Mouse (Mus musculus) layer of hippocampus, postnatal 36 days (tissue): ENCODE measurements around the gene Bmp4. TPM values are rescaled to one million over a fixed set of nuclear protein-coding genes. Genes with fewer than 3 reads are reported as not detected.

Experiments used
- DNase-seq, 2 experiments: peaks; one replicate each; pipeline ENCODE4 v3.0.0; 2022
- total RNA-seq, 2 experiments: library from RNA; stranded (reverse); gene quantifications; 2 replicates each; pipeline ENCODE4 v1.2.3; 2021

Gene Bmp4
- 1 to 10 TPM; 3.8 to 5.2 TPM for total RNA-seq

DNA sequence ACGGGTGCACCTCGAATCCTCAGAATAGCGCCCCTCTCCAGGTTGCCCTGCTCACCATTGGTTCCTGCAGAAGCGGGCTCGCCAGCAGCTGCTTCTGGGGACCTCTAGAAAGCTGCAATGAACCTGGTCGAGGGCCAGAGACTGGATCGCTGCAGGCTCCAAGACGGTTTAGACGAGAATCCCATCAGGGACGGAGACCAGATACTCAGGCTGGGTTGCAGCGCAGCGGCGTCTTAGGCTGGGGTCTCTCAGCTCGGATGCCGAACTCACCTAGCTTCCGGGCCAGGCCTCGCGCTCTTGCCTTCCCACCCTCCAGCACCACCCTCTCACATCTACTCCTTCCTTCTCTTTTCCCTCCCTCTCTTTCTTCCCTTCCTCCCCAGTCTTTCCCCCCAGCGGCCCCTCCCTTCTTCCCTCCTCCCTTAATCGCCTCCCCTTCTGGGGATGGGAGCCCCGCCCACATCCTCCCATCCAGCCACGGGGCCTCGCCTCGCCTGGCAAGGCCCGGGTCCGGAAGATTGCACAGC lies at the start of gene Bmp4:
Gene Bmp4, minus strand, starts transcription at position 421 of the 527 bp plus-strand sequence.
- no peak for DNase-seq

DNA sequence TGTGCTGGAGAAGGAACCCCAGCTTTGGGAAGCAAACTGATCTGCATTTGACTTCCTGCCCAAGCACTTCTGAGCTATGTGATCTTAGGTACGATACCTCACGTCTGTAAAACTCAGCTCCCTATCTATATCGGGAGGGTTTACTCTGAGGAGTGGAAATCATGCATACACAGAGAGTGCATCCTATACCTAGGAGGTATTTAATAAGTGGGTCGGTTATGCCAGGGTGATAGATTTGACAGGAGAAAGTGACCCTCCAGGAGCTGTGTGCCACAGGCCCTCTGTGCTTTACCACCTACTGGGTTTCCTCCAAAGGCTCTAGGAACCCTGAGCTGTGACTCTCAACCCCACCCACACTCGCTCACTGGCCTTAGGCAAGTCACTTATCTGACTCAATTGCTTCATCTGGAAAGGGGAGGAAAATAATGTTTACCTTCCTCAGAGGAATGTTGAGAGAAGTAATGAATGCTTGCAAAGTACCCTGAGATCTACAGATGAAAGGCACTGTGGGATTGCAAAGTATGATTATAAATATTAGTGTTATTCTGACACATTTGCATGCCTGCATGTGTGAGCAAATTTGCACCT lies 49.1 kb upstream of the Bmp4 start:
- no peak for DNase-seq

DNA sequence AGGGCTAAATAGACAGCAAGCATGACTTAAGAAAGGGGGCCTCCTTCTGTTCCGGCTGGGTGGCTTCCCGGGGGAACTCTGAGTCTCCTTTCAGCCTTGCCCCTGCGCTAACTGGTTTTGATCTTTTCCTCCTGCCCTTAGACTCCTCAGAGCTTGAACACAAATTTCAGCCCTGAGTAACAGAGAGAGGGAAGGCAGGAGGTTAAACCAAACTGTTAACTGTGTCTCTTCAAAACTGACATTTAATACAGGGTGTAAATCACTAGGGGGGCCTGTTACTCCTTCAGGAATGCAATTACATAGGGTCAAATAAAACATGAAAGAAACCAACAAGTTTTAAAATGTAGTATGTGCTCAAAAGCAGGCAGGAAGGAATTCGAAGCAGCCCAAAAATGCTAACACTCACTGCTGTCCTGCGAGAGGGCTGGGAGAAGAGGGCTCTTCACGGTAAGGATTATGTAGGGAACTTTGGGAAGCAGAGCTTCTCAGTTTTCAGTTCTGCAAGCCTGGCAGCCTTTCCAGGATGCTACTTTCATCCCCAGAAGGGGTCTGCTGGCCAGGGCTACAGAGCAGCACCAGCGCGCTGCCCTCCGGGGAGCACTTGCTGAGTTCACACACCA lies 46.1 kb upstream of the Bmp4 start:
- no peak for DNase-seq

DNA sequence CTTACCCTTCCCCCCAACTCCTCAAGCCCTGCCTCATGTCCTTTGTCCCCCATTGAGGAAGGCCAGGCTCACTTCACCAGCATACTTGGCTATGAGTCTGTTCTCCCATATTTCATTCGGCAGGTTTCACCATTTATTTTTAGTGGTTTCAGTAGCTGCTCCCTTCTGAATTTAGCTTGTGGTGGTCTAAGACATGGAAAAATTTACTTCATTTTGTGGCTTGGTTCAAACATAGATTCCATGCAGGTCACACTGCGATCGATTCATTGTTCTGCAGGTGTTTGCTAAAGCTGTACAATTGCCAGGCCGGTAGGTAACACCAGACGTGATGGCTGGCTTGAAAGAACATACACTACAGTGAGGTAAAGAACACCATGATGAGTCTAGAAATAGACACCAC lies 39.8 kb upstream of the Bmp4 start:
- DNase-seq, result no peak

DNA sequence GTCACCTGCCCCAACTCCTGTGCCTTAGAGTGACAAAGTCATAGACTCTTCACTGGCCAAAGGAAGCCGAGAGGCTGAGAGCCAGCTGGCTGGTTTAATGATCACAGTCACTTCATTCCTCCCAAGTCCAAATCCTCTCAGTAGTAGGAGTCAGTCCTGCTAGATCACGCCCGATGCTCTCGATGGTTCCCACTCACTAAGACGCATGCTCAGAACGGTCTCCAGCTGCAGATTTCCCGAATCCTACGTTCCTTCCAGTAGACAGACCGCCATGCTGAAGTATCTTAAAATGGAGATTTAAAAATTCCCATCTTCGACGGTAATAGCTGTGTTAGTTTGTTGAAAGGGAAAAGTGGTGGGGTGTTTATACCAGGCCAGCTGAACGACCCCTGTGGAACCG lies 36.8 kb upstream of the Bmp4 start:
- DNase-seq, result no peak

DNA sequence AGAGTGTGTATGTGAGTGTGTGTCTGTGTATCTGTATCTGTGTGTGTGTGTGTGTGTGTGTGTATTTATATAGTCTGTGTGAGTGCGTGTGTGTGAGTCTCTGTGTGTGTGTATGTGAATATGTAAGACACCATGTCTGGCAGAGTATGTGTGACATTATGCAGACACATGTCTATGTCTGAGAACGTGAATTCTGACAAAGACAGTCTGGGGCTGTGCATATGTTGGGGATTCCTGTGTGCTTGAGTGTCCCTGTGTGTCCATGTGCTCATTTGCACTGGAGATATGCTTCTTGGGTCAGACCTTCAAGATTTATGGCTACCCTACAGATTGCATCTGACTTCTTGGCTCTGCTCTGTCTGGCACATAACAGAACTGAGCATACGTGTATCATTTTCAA lies 31.4 kb upstream of the Bmp4 start:
- DNase-seq, result no peak

DNA sequence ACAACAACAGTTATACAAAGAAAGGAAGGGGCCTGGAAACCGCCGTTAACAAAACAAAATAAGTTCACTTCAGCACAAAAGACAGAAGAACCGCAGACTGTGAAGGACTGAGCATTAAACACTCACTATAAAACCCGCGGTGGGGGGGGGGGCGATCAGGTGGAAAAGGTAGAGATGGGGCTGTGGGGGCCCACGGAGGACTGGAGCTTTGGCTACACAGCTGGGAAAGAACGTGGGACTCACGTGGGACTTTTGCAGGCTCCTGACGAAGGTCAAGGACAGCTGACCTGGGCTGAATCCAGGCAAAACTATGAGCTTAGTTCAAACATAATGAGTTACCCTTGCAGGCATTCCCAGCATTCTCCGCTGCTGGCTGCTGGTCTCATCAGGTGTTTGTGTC lies 28.8 kb upstream of the Bmp4 start:
- DNase-seq, result no peak

DNA sequence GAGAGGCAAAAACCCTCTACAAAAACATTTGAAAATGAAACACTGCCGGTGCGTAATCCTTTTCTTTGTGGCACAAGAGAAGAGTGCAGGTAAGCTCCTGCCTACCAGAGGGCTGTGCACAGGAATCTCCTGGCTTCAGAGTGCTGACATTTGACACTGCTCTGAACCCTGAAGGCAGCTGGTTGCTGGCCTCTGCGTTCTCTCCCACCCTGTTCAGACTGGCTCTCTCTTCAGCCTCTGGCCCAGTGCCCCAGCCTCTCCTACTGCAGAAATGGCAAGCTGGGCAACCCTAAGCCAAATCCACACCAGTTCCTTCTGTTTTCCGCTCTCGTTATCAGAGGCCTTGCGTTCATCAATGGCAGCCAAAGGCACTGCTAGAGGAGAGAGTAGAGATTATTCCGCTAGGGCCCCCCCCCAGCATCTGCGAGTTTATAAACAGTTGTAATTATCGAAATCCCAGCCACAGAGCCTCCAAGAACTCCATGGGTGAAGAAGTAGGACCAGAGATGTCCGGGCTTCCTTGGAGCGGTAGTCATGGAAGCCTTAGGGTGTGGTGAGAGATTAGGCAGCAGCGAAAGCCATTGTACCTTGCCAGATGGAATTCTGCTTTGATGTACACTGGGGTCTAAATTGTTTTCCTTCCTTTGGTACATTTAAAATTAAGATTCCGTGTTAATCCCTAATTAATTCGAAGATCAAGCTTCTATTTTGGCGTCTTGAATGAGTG lies 28.1 kb upstream of the Bmp4 start:
- no peak for DNase-seq

DNA sequence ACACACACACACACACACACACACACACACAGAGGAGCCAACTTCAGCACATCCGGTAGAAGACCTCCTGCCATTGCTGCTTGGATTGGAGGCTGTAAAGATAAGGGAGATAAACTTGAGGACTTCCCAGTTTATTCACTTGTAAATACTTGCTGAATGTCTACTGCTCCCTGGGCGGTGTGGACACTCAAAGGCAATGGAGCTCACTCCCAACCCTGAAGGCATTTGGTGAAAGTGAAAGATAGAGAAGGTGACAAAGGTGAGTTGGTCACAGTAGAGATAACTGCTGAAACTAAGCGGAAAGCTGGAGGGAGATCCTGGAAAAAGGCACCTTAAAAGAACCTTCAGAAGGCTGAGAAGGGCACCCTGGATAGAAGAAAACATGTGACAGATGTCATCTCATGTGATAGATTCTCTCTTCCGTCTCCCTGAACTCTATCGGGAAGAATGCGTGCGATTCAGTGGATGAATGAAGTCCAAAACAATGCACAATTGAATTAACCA lies 22.1 kb upstream of the Bmp4 start:
- no peak for DNase-seq

DNA sequence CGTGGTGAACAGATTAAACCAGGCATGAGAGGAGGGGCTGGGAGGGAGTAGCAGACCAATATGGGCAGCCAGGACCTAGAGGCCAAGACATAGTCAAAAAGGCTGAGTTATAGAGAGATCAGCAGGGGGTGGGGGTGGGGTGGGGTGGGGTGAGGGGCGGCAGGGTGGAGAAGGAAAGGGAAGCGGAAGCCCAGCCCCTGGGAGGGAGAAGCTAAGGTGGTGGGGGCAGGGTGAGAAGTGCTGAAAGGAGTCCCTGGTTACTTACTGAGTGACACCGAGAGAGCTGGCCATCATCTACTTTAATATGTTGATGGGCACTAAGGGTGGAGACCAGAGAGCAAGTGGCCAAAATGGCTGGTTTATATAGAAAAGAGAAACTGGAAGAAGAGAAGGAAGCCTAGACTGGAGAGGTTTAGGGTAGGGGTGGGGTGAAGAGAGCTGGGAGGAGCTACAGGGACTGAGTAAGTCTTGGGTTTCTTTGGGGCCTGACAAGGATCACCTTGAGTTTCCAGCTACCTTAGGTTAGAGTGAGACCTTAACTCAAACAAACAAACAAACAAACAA lies 20.2 kb upstream of the Bmp4 start:
- no peak for DNase-seq

DNA sequence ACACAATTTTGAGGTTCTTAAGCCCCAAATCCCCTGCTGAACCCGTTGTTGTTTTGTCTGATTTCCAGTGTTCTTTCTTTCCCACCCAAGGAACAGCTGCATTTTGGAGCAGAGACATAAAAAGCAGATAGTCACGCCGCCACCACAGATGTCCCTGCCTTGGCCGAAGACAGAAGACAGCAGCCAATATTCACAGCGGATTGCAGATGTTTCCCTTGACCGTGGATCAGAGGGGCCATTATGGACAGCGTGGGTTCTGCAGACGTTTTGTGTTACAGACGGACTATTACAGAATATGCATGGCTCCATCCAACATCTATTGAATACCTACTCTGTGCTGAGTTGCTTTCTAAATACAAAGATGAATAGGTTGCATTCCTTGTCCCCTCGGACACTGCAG lies 18.5 kb upstream of the Bmp4 start:
- no peak for DNase-seq

DNA sequence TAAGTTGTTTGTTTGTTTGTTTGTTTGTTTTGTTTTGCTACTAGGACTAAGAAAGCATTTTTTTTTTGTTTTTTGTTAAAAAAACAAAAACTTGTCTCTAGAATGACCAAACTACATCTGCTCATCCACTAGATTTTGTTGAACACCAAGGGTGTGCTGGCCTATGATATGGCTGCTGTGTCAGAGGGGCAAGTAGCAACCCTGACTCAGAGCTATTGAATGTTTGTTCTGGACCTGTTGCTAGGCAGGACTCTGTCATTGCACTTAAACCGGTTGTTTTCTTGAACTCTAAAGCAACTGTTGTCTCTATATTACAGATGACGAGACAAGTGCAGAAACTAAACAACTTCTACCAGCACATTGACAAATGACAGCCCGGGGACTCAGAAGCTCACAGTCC lies 17.9 kb upstream of the Bmp4 start:
- no peak for DNase-seq

DNA sequence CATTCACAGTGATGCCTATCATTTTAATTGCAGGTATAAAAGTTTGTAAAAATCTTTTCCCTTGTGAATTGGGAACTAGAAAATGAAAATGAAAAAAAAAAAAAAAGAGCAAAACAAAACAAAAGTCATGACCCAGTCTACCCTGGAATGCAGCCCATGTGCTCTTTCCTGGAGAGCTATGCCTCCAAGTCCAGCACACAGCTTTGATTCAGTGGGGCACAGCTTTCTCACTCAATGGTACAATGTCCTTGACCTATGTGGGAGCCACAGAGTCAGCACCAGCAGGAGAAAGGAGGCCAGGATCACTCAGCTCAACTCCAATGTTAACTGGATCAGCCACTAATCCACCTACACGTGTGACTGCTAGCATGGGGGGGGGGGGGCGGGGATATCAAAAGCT lies 9.5 kb upstream of the Bmp4 start:
- no peak for DNase-seq

DNA sequence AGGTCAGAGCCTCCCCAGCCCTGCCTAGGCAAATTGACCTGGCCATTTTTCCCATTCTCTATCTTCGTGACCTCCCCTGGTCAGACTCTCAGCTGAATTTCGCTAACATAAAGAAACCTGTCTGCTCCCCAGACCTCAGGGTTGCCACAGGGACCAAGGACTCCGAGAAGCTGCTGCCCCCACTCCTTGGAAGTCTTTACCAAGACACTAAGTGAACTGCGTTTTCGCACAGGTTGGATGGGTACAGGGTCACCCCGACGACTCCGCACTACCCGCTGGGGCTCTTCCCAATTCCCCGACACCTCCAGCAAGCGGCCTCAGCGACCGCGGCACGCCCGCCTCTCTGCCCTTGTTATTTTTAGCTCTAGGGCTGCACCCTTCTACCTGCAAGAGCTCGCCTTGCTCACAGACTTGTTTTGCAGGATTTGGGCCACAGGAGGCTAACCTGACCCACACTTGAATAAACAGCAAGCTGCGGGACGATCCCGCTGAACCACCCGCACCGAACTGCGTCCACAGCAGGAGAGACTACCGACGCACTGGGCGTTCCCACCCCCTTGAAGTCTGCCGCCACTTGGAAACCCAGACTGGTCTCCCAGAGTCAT lies 7.7 kb upstream of the Bmp4 start:
- DNase-seq, result no peak

DNA sequence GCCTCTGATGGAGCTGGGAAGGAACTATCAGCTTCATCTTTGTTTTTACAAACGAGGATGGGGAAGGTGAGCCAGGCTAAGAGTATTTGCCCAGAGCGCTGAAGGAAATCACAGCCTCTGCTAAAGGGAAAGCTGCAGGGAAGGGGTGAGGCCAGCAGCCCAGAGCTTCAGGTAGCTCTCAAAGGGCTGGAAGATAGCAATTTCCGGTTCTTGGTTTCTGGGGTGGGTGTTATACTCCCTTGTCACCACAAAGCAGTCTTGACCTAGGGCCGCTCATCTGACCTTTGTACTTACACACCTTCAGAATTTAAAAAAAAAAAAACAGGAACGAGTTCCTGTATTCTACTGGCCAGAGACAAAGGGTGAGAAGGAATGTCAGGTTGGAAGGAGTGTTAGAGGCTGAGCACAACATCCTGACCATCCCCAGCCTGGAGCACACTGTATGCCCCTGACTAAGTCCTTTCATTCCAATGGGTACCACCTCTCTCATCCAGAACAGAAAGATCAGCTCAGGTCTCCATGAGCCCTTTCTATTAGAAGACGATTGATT lies 1.2 kb upstream of the Bmp4 start:
- no peak for DNase-seq

DNA sequence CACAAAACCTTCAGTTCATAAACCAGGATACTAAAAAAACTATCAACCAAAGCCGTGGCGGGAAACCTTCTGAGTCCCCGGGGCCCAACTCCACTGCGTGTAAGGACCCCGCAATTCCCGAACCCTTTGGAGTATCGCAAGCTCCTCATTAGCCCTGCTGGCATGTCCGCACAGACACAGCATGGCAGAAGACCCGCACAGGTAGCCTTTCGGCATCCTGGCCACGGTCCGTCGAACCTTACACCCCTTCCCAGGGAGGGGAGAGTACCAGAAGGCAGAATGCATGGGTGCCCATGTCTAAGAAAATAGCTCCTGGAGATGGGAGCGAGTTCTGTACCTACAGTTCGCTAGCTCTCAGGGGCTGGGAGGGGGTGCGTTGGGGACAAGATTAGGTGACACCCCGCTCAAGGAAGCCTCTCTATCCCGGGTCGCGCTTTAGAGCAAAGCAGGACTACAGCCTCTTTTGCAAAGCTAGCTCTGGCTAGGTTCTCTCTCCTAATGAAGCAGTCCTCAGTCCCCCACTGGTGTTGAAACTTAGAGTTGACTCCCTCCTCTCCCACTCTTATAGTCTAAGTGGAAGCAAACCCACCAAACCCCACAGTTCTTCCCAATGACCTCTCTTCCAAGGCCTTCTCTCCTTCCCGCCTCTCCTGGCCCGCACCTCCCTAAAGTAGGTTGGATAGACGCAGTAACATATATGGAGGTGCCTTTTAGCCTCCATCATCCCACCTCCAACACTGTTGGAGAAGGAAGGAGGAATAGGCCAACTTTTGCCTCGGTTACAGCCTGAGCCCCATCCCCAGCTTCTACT lies 826 bp downstream of the Bmp4 start:
- no peak for DNase-seq

DNA sequence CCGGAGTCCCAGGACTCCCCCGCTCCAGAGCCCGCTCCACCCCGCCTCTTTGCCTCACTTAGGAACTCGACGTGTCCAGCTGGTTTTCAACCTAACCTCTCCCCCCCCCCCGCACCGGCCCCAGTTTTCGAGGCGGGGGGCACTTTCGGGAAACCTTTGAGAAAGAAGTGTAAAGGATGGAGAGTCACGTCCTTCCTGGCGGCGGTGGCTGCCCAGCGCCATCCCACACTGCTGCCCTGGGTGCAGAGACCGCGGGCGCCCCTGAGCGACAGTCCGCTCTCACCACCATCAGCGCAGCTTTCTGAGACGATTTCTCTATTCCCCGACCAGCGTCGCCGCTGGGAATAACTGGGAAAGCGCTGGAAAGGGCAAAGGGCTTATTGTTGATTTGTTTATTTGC lies 1.8 kb downstream of the Bmp4 start:
- DNase-seq, result no peak

DNA sequence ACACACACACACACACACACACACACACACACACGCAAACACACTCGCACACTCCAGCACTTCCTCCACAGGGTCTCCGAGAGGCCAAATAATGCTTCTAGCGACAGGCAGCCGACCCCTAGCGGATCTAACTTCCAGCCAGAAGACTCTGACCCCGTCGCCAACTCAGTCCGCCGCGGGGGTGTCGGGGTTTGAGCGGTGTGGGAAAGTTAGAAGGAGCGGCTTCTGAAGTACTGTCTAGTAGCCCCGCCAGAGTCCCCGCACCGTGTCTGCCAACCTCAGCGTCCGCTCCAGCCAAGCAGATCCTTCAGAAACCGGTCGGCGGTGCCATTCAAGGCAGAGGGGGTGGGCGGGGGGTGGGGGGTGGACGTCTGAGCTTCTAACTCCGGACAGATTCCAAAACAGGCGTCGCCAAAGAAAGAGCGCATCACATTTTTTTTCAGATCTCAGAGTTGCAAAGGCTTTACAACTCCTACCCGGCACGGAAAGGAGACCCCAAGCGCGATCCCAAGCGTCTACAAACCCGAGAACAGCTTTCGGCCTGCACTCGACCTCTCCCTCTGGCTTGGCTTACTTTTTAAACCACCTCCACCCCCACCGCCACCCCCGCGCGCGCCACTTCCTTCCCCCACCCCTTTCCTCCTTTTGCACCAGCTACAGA lies 2.5 kb downstream of the Bmp4 start:
- DNase-seq, result no peak

DNA sequence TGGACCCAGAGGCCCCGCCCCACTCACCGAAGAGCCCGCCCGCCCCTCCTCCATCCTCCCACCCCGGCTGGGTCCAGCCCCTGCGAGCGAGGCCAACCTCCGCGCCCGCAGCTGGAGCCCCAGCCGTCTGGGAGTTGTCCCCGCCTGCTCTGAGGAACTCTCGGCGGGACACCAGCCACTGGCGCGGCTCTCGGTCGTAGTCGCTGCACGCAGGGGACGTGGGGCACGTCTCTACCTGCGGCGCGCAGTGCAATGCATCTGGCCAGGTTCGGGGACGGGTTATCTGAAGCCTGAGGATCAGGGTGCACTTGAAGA lies 3.2 kb downstream of the Bmp4 start:
- no peak for DNase-seq

DNA sequence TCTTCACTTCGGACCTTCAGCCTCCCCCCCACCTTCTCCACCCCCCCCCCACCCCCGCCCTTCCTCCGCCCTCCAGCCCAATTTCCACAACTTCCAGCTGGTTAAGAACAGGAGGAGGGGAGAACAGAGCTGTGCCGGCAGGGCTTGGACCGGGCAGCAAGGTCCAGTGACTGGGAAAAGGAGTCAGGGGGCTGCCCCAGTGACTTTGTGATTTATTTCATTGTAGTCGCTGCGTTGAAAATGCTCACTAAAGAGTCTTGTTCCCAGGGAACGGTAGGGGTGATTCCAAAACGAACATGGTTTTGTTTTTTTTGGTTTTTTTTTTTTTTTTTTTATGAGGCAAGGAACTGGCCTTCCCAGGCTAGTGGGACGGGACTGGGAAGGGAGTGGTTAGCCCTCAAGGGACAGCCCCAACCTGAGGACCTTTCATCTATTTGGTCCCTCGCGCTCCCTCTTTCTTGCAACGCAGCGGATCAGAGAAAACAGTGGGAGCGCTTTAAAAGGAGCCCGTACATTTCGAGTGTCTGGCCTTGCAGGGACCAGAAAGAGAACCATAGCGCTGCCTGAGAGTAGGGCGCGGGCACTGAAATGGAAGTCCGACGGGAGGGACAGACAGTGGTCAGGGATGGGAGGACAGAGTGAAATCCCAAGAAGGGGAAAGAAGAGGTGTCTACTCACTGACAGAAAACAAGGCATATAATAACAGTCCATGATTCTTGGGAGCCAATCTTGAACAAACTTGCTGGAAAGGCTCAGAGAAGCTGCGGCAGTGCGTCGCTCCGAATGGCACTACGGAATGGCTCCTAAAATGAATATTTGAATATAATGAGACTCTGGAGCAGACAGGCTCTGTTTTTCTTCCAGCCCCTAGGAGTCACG lies 3.8 kb downstream of the Bmp4 start:
- DNase-seq, result no peak
